Mouse (Mus musculus) CH12.LX (cell line): ENCODE measurements at regions not wholly inside any gene's neighbourhood (a gene's known extent, or its start where the extent isn't known, plus 50 kb on each side); places are given as distances from the start of the nearest gene placed in this dataset.

Experiments used
- BHLHE40 ChIP-seq: IDR thresholded peaks from 2 replicates; pipeline ENCODE4 v1.6.1; 2011; ENCODE audit warnings: mild to moderate bottlenecking, low read depth, low read length, improper control_type of control experiment
- CTCF ChIP-seq, 2 experiments: IDR thresholded peaks in 1 of 2; conservative IDR thresholded peaks in 1 of 2; 2 replicates each; pipeline ENCODE4 v1.5.1; 2011 to 2012; ENCODE audit warnings: low read depth in 2 of 2, low read length in 2 of 2, improper control_type of control experiment in 1 of 2, inconsistent platforms in 1 of 2, mild to moderate bottlenecking in 1 of 2, moderate library complexity in 1 of 2
- E2F4 ChIP-seq: IDR thresholded peaks from 2 replicates; pipeline ENCODE4 v1.6.1; 2011; ENCODE audit warnings: low read depth, low read length, improper control_type of control experiment; ENCODE audit not compliant: insufficient replicate concordance
- EP300 ChIP-seq: IDR thresholded peaks from 2 replicates; pipeline ENCODE4 v1.6.1; 2011; ENCODE audit warnings: low read length, improper control_type of control experiment
- HCFC1 ChIP-seq: IDR thresholded peaks from 2 replicates; pipeline ENCODE4 v1.6.1; 2012; ENCODE audit warnings: low read depth, mild to moderate bottlenecking, inconsistent platforms, low read length, improper control_type of control experiment
- MEF2A ChIP-seq: IDR thresholded peaks from 2 replicates; pipeline ENCODE4 v1.6.1; 2014; ENCODE audit warnings: low read depth, mild to moderate bottlenecking, inconsistent platforms, low read length, improper control_type of control experiment, borderline replicate concordance
- NELFE ChIP-seq: IDR thresholded peaks from 2 replicates; pipeline ENCODE4 v1.6.1; 2011; ENCODE audit warnings: low read depth, low read length, improper control_type of control experiment
- RCOR1 ChIP-seq: conservative IDR thresholded peaks from 2 replicates; pipeline ENCODE4 v1.6.1; 2012; ENCODE audit warnings: low read depth, mild to moderate bottlenecking, inconsistent platforms, low read length, improper control_type of control experiment
- ZC3H11A ChIP-seq: IDR thresholded peaks from 2 replicates; pipeline ENCODE4 v1.6.1; 2012; ENCODE audit warnings: low read depth, mild to moderate bottlenecking, inconsistent platforms, low read length, improper control_type of control experiment
- ZNF384 ChIP-seq: IDR thresholded peaks from 2 replicates; pipeline ENCODE4 v1.6.1; 2012; ENCODE audit warnings: low read depth, low read length, improper control_type of control experiment, inconsistent platforms

DNA sequence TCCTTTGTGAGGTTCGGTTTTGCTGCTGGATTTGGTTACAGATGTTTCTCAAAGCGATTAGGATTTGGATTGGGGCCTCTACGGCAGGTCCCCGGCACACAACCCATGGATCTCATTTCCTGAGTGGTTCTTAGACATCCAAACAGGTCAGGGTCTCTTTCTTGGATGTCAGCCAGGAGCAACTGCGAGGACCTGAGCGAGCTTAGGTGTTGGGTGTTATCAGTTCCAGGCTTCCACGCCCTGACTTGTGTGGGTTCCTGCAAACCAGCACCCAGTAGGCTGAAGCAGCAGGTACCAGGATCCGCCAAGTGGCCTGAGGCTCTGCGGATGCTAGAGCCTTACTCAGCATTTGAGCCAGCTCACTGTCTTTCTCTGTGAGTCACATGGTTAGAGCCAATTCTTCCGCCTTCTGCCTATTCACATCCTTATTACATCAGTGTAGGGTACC is 146.5 kb upstream of the Ccdc54 start:
- TF ChIP-seq CTCF (conservative IDR thresholded peaks at IDR 0.05 in 1 of 2, IDR thresholded peaks at IDR 0.05 in 1 of 2; ENCODE audit: low read depth in 2 of 2, low read length in 2 of 2) (no peak), MEF2A (no peak), RCOR1 (no peak), EP300 (no peak), NELFE (no peak), ZC3H11A (no peak), BHLHE40 (no peak), E2F4 (no peak), HCFC1 (no peak), ZNF384 (no peak)
